Mouse (Mus musculus) bone marrow macrophage, adult 2 months (primary cell): ENCODE measurements around the gene Gorasp2.

Experiments used
- CTCF ChIP-seq: IDR thresholded peaks from 2 replicates; pipeline ENCODE4 v1.5.1; 2012; ENCODE audit warnings: low read depth, mild to moderate bottlenecking, low read length, moderate library complexity
- POLR2A ChIP-seq: IDR thresholded peaks from 2 replicates; pipeline ENCODE4 v1.6.1; 2012; ENCODE audit warnings: mild to moderate bottlenecking, low read depth, low read length, borderline replicate concordance

GRCm38 (mm10) chr2:70669896-70670295, 8.5 kb downstream of the Gorasp2 start:
- TF ChIP-seq CTCF, result no peak
- TF ChIP-seq POLR2A, result no peak
